21 mouse cellular contexts compared by ENCODE assay signal in the genomic region with DNA sequence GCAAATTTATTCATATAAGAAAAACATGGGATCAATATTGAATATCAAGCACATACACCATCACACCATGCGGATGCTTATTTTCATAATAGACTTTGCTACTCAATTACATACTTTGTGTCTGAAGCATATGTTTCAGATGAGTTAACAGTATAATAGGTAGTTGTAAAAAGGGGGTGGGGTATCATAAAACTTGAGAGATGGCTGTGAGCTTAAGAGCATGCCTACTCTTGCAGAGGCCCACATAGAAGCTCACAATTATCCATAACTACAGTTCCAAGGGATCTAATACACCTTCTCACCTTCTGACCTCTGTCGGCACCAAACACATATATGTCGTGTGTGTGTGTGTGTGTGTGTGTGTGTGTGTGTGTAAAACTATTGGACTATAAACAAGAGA.
DNase-seq lines count a peak whose midpoint lies in the region; ATAC-seq and TF ChIP-seq lines count a peak whose summit lies in the region.
"Had no signal": no experiment of that assay in that cellular context is flagged by ENCODE, and none has a peak within 500 bp of the region (broad histone marks: within the 10 kb centered on the region; RNA-seq: fewer than 3 reads in every experiment).

No protein-coding gene starts in this region.

- no peak overlapping the region for H3K4me2 ChIP-seq in intestine, embryonic 15.5 days (replicated peaks)
- no peak overlapping the region for H3K4me2 ChIP-seq in intestine, postnatal 0 days (replicated peaks; ENCODE audit: low read depth)
- H3K4me2 ChIP-seq in intestine, embryonic 16.5 days (ENCODE audit: low read depth, low read length) = no peak overlapping the region

- H3K36me3 ChIP-seq in intestine, embryonic 15.5 days = no peaks in the 10 kb centered on the region
- H3K36me3 ChIP-seq in intestine, postnatal 0 days (ENCODE audit: control insufficient read depth, insufficient read depth) = no peaks in the 10 kb centered on the region
- no peaks in the 10 kb centered on the region for H3K36me3 ChIP-seq in intestine, embryonic 16.5 days (ENCODE audit: control insufficient read depth, insufficient read depth, low read length)
- no peaks in the 10 kb centered on the region for H3K36me3 ChIP-seq in kidney, adult 2 months (ENCODE audit: control insufficient read depth, insufficient read depth, low read length)
- H3K36me3 ChIP-seq: G1E had no signal

- H3K27me3 ChIP-seq in intestine, embryonic 15.5 days (replicated peaks) = no peaks in the 10 kb centered on the region
- no peaks in the 10 kb centered on the region for H3K27me3 ChIP-seq in intestine, postnatal 0 days (replicated peaks; ENCODE audit: control insufficient read depth, insufficient read depth, low read length)
- H3K27me3 ChIP-seq in intestine, embryonic 16.5 days (replicated peaks; ENCODE audit: control insufficient read depth, insufficient read depth, low read length) = no peaks in the 10 kb centered on the region
- no peaks in the 10 kb centered on the region for H3K27me3 ChIP-seq in kidney, adult 2 months (replicated peaks; ENCODE audit: control insufficient read depth, insufficient read depth, low read length)
- H3K27me3 ChIP-seq: CH12.LX, Patski had no signal

- H3K9ac ChIP-seq in intestine, embryonic 15.5 days = no peak overlapping the region
- H3K9ac ChIP-seq in intestine, postnatal 0 days (ENCODE audit: low read depth, low read length) = no peak overlapping the region
- no peak overlapping the region for H3K9ac ChIP-seq in intestine, embryonic 16.5 days (ENCODE audit: low read depth, low read length)

- no peaks in the 10 kb centered on the region for H3K9me3 ChIP-seq in intestine, embryonic 15.5 days
- H3K9me3 ChIP-seq in intestine, postnatal 0 days (ENCODE audit: control insufficient read depth) = no peaks in the 10 kb centered on the region
- no peaks in the 10 kb centered on the region for H3K9me3 ChIP-seq in intestine, embryonic 16.5 days (ENCODE audit: control insufficient read depth, low read length)
- H3K9me3 ChIP-seq: G1E had no signal

- no peak for TF ChIP-seq POLR2A in kidney, adult 2 months (IDR thresholded peaks at IDR 0.05; ENCODE audit: low read depth, low read length)

- no peak for TF ChIP-seq CTCF in intestine, postnatal 0 days (IDR thresholded peaks at IDR 0.05; ENCODE audit: low read depth)
- no peak for TF ChIP-seq CTCF in kidney, adult 2 months (conservative IDR thresholded peaks at IDR 0.05; ENCODE audit: insufficient read depth, insufficient read length, low read depth, low read length)

- no peak overlapping the region for H3K27ac ChIP-seq in intestine, embryonic 15.5 days
- H3K27ac ChIP-seq in intestine, postnatal 0 days (ENCODE audit: low read depth, low read length) = no peak overlapping the region
- no peak overlapping the region for H3K27ac ChIP-seq in intestine, embryonic 16.5 days (ENCODE audit: low read length)
- H3K27ac ChIP-seq in kidney, adult 2 months (ENCODE audit: insufficient read depth, low read depth, low read length) = no peak overlapping the region

- WGBS in intestine, embryonic 15.5 days = 87% methylated on average over 3 of the region's 3 CpGs
- 67% methylated on average over 3 of the region's 3 CpGs for WGBS in intestine, postnatal 0 days
- WGBS in intestine, embryonic 16.5 days = 73% methylated on average over 3 of the region's 3 CpGs
- 53% methylated on average over 3 of the region's 3 CpGs for WGBS in large intestine, adult 2 months
- 92% methylated on average over 3 of the region's 3 CpGs for WGBS in kidney, adult 2 months

- H3K4me1 ChIP-seq in intestine, embryonic 15.5 days (replicated peaks) = no peaks in the 10 kb centered on the region
- no peaks in the 10 kb centered on the region for H3K4me1 ChIP-seq in intestine, postnatal 0 days (replicated peaks; ENCODE audit: control insufficient read depth, insufficient read depth, low read length)
- no peaks in the 10 kb centered on the region for H3K4me1 ChIP-seq in intestine, embryonic 16.5 days (ENCODE audit: control insufficient read depth, insufficient read depth, low read length)
- H3K4me1 ChIP-seq in kidney, adult 2 months (ENCODE audit: control insufficient read depth, insufficient read depth, low read length) = no peaks in the 10 kb centered on the region

- peak; percentile 29 for DNase-seq in large intestine, adult 2 months (ENCODE audit: low read depth, low spot score)
- DNase-seq in layer of hippocampus, adult 8-10 months (ENCODE audit: low spot score in 2 of 2) = no peak
- no peak for DNase-seq in kidney, adult 2 months
- DNase-seq: adrenal gland, adult 2 months; adrenal gland, adult 8-10 months; adrenal gland, postnatal 10 days; adrenal gland, postnatal 14 days; adrenal gland, postnatal 25 days; adrenal gland, postnatal 36 days; B cell, adult 2 months; cerebellum, adult 11 months; cerebellum, adult 11-12 months; cerebellum, adult 18-20 months had no signal

- H3K4me3 ChIP-seq in intestine, embryonic 15.5 days (replicated peaks) = no peak overlapping the region
- H3K4me3 ChIP-seq in intestine, postnatal 0 days (ENCODE audit: low read depth, low read length) = no peak overlapping the region
- H3K4me3 ChIP-seq in intestine, embryonic 16.5 days (ENCODE audit: low read length) = no peak overlapping the region
- no peak overlapping the region for H3K4me3 ChIP-seq in kidney, adult 2 months (ENCODE audit: insufficient read depth, low read depth, low read length)

- peak; percentile 79 for ATAC-seq in intestine, embryonic 15.5 days
- no peak for ATAC-seq in intestine, postnatal 0 days
- ATAC-seq in intestine, embryonic 16.5 days = peak; percentile 89
- ATAC-seq: activated CD4-positive, CD25-positive, alpha-beta regulatory T cell, adult 4 months; CD4-positive, CD25-positive, alpha-beta regulatory T cell, adult 4 months; Patski had no signal
